Mouse (Mus musculus) mouse trophoblast stem cell (cell line): ENCODE measurements at regions not wholly inside any gene's neighbourhood (a gene's known extent, or its start where the extent isn't known, plus 50 kb on each side); places are given as distances from the start of the nearest gene placed in this dataset.

Experiments used
- in situ Hi-C, 2 experiments: fragments of 300-500 bp; cut with MseI, MboI; formaldehyde crosslinking; loops; 2 replicates in 1 of 2; 3 replicates in 1 of 2; pipeline ENCODE4 v1.15.1; 2025

- in situ Hi-C loops: no loop called here
Observed at GRCm38 (mm10) chr16:30735360-30735759, 135.8 kb downstream of the Fam43a start.

DNA sequence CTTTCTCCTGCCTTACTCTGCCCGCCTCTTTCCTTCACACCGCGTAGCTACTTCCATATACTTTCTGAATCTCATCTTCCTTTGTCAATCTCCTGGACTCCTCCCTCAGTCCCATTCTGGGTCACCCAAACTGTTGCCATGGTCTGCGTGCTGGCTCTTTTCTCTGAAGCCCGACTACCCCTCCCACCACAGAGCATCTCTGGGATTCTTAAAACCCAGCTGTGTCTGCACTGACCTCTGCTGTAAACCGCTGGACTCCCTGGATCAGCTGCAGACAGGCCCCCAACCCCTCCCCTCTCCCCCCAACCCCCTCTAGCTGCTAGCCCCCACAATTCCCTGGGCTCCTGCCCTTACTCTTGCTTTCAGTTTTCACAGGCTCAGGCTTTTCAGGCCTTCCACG is 136.4 kb downstream of the Fam43a start:
- in situ Hi-C loops: no loop called here

- in situ Hi-C loops: no loop called here
Observed at GRCm38 (mm10) chr16:30736662-30737326, 137.3 kb downstream of the Fam43a start.

GRCm38 (mm10) chr16:30737524-30737923 is 138.0 kb downstream of the Fam43a start:
- in situ Hi-C loops: no loop called here

DNA sequence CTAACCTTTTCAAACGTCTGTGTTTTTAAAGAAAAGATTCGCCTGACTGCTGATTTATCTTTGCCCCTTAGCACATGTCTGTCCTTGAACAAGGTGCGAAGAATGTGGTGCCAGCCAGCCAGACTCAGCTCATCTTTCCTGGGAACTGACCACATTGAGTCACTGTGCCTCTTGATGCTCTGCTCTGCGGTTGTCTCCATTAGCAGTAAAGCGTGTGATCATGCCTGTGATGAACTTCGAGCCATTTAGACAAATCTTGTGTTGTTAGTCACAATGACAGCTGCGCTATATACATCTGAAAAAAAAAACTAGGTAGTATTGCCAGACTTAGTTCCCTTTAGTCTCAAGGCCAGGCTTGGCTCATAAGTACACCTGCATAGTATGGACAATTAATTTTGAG is 140.1 kb downstream of the Fam43a start:
- in situ Hi-C loops: no loop called here

GRCm38 (mm10) chr16:30741192-30741591 is 141.7 kb downstream of the Fam43a start:
- in situ Hi-C loops: no loop called here

GRCm38 (mm10) chr16:30742474-30742873 is 143.0 kb downstream of the Fam43a start:
- in situ Hi-C loops: no loop called here

DNA sequence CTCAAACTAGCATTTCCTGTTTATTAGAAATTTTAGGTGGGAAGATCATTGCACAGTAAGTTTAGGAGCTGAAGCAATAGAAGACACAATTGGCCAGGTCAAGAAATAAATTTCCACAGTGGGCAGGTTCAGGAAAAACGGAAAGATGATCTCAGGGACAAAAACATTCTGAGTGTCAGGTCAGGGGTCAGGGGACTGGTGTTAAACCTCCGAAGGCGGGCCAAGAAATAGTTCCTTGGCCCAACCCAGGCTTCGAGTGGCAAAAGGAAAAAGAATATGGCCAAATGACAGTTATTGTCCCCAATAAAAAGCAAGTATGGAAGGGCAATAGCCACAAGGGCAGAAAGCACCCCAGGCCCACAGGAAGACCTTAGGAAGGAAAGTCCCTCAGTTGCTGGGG is 144.0 kb downstream of the Fam43a start:
- in situ Hi-C loops: no loop called here

GRCm38 (mm10) chr16:30744237-30744636 is 144.7 kb downstream of the Fam43a start:
- in situ Hi-C loops: no loop called here

DNA sequence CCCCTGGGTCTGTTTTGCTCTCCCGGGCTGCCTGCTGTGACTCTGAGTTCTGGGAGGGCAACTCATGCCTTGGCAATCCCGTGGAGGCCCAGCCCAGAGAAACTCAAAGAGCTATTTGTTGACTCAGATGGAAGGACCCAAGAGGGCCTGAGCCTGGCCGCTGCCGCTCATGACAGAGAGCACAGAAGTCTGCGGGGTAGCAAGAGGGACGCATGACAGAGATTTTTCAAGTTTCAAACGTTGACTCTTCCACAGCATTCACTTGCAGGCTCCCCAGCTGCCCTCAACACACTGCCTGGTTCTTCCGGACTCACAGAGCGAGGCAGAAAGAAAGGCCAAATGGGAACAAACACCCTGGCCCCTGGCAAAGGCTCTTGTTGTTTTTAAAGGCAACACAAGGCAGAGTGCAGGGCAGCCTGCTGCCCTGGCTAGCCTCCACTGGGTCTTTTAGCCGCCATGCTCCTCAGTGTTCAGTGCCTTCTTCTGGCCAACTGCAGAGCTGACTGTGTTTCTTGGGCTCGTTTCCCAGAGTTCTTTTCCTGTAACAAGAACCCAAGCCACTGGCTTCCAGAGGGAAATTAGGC is 146.2 kb downstream of the Fam43a start:
- in situ Hi-C loops: no loop called here

DNA sequence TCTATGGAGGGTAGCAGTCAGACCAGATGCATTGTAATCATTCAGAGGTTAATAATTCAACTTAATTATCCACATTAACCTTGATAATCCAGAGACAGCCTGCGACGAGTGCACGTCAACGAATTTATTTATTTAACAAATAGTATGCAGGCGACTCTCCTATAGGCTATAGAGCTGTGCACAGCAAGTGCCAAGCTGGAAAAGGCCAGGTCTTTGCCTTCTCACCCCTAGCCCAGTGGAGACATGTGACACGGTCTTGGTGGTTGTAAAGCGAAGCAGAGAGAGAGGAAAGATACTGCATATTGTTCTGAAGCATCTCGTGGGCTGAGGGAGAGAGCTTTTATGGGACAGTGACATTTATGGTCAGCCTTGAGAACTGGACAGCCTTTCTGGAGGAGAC is 146.7 kb downstream of the Fam43a start:
- in situ Hi-C loops: no loop called here

- in situ Hi-C loops: no loop called here
Observed at GRCm38 (mm10) chr16:30749841-30750240, 150.3 kb downstream of the Fam43a start.

- in situ Hi-C loops: no loop called here
Observed at GRCm38 (mm10) chr16:30755771-30756170, 156.2 kb downstream of the Fam43a start.

DNA sequence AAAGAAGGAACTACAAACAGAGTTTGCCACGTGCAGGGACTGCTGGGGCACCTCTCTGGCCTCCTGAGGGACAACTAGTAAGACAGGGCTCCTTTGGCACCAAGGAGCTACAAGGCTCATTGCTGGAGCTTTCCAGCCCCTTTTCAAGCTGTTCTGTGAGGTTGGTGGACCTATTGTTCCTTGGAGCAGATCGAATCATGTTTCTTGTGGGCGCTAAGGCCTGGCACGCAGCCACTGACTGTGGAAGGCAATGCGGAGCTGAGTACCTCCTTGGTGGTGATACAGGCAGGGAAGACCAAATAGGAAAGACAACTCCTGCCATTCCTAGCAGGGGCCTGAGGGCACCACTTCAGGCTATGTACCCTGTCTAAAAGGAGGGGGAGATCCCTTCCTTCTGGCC is 157.2 kb downstream of the Fam43a start:
- in situ Hi-C loops: no loop called here

DNA sequence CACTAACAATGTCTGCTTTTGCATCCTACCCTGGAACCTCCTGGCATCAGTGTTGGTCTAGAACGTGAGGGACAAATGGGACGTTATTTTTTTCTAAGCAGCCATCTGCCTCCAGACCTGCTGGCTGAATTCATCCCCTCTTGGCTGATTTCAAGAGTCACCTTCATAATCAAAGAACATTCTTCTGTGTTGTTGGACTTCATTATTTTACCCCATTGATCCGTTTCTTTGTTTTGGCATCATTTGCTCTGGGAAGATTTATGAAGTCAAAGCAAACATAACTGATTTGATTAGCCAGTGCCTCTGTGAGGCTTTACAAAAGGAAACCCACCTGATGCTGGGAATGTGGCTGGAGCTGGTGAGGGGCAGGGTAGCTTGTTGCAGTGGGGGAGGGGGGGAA is 158.0 kb downstream of the Fam43a start:
- in situ Hi-C loops: no loop called here

DNA sequence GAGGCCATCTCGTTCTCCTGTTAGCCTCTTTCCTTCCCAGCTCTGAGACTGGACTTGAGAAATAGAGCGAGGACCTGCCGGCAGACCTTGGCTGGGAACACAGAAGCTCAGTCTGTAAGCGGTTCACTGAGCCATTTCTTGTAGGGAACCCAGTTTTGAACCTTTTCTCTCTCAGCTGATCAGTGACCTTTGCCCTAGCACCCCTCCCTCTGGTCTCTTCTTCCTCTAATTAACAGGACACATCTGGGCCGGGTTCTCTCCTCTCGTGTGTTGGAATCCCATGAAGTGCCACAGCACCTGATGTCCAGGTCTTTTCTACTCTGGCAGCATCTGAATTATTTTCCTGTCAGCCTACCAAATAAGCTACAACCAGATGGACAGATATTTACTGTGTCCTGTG is 158.5 kb downstream of the Fam43a start:
- in situ Hi-C loops: no loop called here

- in situ Hi-C loops: no loop called here
Observed at GRCm38 (mm10) chr16:30759503-30759902, 160.0 kb downstream of the Fam43a start.

GRCm38 (mm10) chr16:30761201-30761710 is 161.7 kb downstream of the Fam43a start:
- in situ Hi-C loops: no loop called here

DNA sequence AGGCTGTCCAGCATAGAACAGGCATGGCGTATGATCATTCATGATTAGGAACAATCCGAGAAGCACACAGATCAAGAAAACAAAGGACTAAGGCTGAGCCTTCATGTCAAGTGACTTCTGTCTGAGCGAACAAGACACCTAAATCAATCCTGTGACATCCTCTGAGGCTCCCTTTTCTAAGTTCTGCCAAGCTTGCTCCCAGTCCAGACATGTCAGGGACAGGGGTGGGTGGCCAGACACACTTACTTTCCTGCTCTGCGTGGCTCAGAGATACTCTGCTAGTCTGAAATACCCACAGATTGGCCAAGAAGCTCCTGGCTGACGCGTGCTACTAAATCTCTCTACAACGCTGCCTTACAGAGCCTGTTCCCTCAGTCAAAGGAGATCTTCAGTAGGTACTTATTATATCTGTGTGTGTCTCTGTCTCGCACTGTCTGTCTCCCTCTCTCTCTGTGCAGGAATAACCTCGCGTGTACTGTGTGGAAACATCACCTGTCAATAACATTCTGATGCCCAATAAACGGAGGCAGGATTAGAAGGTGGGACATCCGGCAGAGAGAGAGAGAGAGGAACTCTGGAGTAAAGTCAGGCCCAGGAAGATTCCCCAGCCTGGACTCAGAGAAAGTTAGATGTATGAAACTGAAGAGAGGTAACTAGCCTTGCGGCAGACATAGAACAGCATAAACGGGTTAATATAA is 163.5 kb downstream of the Fam43a start:
- in situ Hi-C loops: no loop called here

DNA sequence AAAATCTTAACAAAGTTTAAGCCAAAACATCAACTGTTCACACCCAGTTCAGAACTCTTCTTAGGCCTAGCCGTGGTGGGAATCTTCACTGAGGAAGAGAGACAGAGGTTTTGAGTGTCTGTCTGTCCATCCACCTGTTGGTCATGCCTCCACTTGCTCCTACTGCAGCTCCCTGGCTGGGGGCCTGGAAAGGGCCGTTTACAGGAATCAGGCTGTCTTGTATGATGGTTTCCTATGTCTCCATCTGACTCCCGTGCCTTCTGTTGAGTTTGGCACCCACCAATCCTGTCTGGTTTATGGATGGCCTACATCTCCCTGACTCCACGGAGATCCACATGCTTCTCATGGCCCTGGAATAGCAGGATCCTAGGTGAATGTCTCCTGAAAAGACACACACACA is 166.1 kb downstream of the Fam43a start:
- in situ Hi-C loops: no loop called here

DNA sequence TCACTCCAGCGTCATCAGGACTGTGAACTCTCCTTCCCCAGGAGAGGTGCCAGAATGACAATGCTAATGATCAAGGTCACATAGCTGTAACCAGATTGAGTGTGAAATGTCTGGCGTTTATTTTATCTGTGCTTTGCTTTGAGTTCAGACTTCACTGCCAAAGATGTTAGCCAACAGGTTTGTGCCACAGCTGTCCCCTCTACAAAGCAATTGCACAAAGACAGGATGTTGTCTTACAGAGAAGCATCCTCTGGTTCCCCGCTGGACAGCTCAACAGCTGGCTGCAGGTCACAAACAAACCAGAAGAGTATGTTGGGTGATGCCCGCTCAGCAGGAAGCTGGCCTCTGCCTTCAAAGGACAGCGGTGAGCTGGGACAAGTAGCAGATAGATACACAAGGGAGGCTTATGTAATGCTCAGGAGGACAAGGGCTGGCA is 169.5 kb downstream of the Fam43a start:
- in situ Hi-C loops: no loop called here

DNA sequence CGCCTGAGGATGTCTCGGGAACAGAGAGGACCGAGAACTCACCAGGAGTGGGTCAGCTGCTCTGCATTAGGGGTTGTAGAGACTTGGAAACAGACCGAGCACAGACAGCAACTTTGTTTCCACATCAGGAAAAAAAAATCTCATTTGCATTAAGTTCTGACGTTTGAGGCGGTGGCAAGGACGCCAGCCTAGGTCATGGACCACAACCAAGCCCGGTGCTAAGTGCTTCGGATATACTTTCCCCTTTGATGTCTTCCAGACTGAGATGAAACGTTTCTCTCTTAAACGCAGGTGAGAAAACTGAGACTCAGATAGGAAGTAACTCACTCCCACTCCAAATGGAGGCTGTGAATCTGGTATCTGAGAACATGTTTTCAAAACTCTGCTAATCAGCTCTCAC is 169.9 kb downstream of the Fam43a start:
- in situ Hi-C loops: no loop called here

DNA sequence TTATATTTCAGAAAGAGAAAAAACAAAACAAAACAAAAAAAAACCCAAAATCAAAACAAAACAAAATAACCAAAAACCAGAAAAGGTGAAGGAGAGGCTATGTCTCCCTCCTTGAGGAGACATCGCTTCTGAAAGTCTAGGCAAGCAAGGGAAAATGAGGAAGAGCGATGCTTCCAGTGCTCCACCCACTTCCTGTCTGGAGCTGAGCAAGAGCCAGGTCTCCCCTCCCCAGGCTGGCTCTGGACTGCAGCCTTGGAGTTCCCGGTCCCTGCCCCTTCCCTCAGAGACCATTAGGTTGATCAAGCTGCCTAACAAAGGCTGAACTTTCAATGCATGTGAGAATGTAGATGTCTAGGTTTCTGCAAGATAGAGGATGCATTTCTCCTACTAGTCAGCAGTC is 173.3 kb downstream of the Fam43a start:
- in situ Hi-C loops: no loop called here
